Mouse (Mus musculus) stomach, embryonic 15.5 days (tissue): ENCODE data around the gene Tas2r115. TPM values are rescaled to one million over a fixed set of nuclear protein-coding genes. Genes with fewer than 3 reads are reported as not detected.
"Not testable (repeated sequence)": the region's sequence is repeated elsewhere in the genome, so short reads cannot be mapped to it uniquely, and the experiment has no call there.

Experiments used
- ATAC-seq: fragments of 200-750 bp; cut with Nextera tagmentation; 2 replicates; pipeline ENCODE4 v1.8.0; 2017; ENCODE audit warnings: low read depth, moderate number of reproducible peaks, moderate TSS enrichment; ENCODE audit not compliant: insufficient read depth, low FRiP score
- H3K27ac ChIP-seq: fragments of 300-500 bp; sonication (generic); 2 replicates; pipeline ENCODE4 v1.5.1; 2015; ENCODE audit warnings: mild to moderate bottlenecking, inconsistent platforms
- H3K27me3 ChIP-seq: fragments of 300-500 bp; sonication (generic); replicated peaks from 2 replicates; pipeline ENCODE4 v1.6.1; 2015; ENCODE audit warnings: inconsistent platforms
- H3K36me3 ChIP-seq: fragments of 300-500 bp; sonication (generic); 2 replicates; pipeline ENCODE4 v1.6.1; 2015; ENCODE audit warnings: inconsistent platforms
- H3K4me1 ChIP-seq: fragments of 300-500 bp; sonication (generic); 2 replicates; pipeline ENCODE4 v1.6.1; 2015; ENCODE audit warnings: inconsistent platforms
- H3K4me2 ChIP-seq: fragments of 300-500 bp; sonication (generic); 2 replicates; pipeline ENCODE4 v1.6.1; 2015; ENCODE audit warnings: mild to moderate bottlenecking, inconsistent platforms
- H3K4me3 ChIP-seq: fragments of 300-500 bp; sonication (generic); replicated peaks from 2 replicates; pipeline ENCODE4 v1.5.1; 2015; ENCODE audit warnings: inconsistent platforms
- H3K9ac ChIP-seq: fragments of 300-500 bp; sonication (generic); 2 replicates; pipeline ENCODE4 v1.6.1; 2015; ENCODE audit warnings: inconsistent platforms
- H3K9me3 ChIP-seq: fragments of 300-500 bp; sonication (generic); 2 replicates; pipeline ENCODE4 v1.6.1; 2016; ENCODE audit warnings: inconsistent platforms
- WGBS: fragments of 180-500 bp; shearing (Covaris S2); methylation state at CpG from one replicate; pipeline ENCODE4 v1.1.7; 2015; 5-methylcytosine and 5-hydroxymethylcytosine counted together
- polyA plus RNA-seq: library from polyadenylated mRNA; unstranded; fragments of >200 nt; fragmentation: Nextera tagmentation; extraction: Ambion mirVana; gene quantifications from 2 replicates; pipeline ENCODE4 v1.2.1, GENCODE M21; 2015

Tas2r115 gene
- not detected in 2 replicates for polyA plus RNA-seq

DNA sequence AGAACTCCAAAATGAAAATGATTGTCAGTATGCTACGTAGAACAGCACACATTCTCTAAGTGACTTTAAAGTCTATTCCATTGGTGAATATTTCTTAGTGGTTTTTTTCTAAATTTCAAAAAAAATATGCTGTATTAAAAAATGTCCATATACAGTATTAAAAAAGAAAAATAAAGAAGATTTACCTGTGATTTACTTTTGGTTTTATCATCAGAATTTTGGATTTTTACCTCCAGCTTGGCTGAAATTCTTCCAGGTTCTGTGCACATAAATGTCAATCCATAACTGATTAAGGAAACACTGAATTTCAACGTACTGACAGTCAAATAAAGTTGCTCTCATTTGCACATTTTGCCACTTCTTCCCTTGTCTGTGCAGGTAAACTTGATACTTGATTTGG, at the start of gene Tas2r115:
Gene Tas2r115, minus strand, starts transcription at position 101 of the 400 bp plus-strand sequence.
- H3K36me3 ChIP-seq: no peaks in the 10 kb centered on the region
- H3K27ac ChIP-seq: no peak within 1 kb of the TSS
- H3K4me2 ChIP-seq: no peak within 1 kb of the TSS
- H3K9me3 ChIP-seq: no peaks in the 10 kb centered on the region
- no peak for ATAC-seq
- no peak within 1 kb of the TSS for H3K4me3 ChIP-seq
- no peak within 1 kb of the TSS for H3K9ac ChIP-seq
- 66% methylated on average over 2 of the region's 2 CpGs for WGBS
- no peaks in the 10 kb centered on the region for H3K4me1 ChIP-seq
- no peaks in the 10 kb centered on the region for H3K27me3 ChIP-seq

DNA sequence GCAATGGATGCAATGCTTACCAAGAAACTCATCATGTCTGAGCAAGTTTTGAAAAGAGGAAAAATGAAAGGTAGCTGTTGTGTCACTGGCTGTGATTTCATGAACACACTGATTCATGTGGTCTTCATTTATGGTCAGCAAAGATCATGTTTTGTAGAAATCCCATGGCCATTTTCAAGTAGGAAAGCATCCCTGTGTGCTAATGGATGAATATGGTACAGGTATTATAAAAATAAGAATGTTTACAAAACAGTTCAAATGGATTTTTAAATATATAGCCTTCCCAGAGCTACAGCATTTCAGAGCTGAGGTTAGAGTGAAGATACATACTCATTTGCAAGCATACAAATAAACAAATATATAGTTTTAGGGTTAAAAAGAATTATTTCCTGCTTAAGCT, 40.2 kb upstream of the Tas2r115 start, which contains the start of gene Tas2r136:
Gene Tas2r136, minus strand, starts transcription at position 101 of the 400 bp plus-strand sequence.
- Histone ChIP-seq H3K27me3 (no peaks in the 10 kb centered on the region), H3K4me3 (no peak within 1 kb of the TSS)

DNA sequence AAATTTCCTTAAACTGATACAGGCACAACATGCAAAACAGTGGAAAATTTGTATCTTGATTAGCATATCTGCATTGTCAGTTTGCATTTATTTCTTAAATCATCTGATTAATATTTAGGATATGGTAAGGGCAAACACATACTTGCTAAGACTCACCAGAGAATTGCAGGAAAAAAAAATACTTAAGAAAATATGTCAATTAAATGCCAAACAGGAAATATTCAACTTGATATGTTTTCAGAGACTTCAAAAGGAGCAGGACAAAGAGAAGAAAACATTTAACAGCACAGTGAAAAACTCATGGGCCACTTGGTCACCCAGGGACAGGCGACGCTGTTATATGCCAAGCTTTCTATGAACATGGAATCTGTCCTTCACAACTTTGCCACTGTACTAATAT, 24.0 kb upstream of the Tas2r115 start, which contains the start of gene Tas2r102:
Gene Tas2r102, plus strand, starts transcription at position 301 of the 400 bp plus-strand sequence.
- Histone ChIP-seq H3K36me3 (no peaks in the 10 kb centered on the region), H3K27me3 (no peaks in the 10 kb centered on the region), H3K9me3 (no peaks in the 10 kb centered on the region), H3K4me1 (no peaks in the 10 kb centered on the region), H3K4me3 (no peak within 1 kb of the TSS), H3K4me2 (no peak within 1 kb of the TSS), H3K27ac (no peak within 1 kb of the TSS), H3K9ac (no peak within 1 kb of the TSS)
- 88% methylated on average over 2 of the region's 2 CpGs for WGBS
- no peak for ATAC-seq

More for the DNA sequence above, 40.2 kb upstream of the Tas2r115 start, which contains the start of gene Tas2r136:
- H3K4me2 ChIP-seq: no peak within 1 kb of the TSS
- ATAC-seq: no peak
- H3K27ac ChIP-seq: no peak within 1 kb of the TSS
- no peaks in the 10 kb centered on the region for H3K9me3 ChIP-seq
- no peaks in the 10 kb centered on the region for H3K36me3 ChIP-seq
- no peak within 1 kb of the TSS for H3K9ac ChIP-seq
- no peaks in the 10 kb centered on the region for H3K4me1 ChIP-seq

DNA sequence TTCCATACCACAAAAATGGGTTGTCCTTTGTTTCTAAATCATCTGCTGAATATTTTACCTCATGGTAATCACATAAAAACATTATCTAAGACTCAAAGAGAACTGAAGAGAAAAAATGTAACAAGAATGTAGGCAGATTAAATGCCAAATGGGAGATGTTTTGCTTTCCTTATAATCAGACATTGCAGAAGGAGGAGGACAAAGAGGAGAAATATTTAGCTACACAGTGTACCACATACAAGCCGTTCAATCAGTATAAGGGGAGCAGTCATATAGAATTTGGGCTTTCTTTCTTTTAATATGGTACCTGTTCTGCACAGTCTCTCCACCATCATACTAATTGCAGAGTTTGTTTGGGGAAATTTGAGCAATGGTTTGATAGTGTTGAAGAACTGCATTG, 16.6 kb upstream of the Tas2r115 start, which contains the start of gene Tas2r124:
Gene Tas2r124, plus strand, starts transcription at position 301 of the 400 bp plus-strand sequence.
- no peak within 1 kb of the TSS for H3K9ac ChIP-seq
- H3K4me3 ChIP-seq: no peak within 1 kb of the TSS
- H3K36me3 ChIP-seq: no peaks in the 10 kb centered on the region
- no peaks in the 10 kb centered on the region for H3K4me1 ChIP-seq
- no peak for ATAC-seq
- WGBS: 91% methylated on average over 1 of the region's 1 CpGs
- H3K9me3 ChIP-seq: no peaks in the 10 kb centered on the region
- H3K27me3 ChIP-seq: no peaks in the 10 kb centered on the region
- H3K27ac ChIP-seq: no peak within 1 kb of the TSS
- no peak within 1 kb of the TSS for H3K4me2 ChIP-seq

DNA sequence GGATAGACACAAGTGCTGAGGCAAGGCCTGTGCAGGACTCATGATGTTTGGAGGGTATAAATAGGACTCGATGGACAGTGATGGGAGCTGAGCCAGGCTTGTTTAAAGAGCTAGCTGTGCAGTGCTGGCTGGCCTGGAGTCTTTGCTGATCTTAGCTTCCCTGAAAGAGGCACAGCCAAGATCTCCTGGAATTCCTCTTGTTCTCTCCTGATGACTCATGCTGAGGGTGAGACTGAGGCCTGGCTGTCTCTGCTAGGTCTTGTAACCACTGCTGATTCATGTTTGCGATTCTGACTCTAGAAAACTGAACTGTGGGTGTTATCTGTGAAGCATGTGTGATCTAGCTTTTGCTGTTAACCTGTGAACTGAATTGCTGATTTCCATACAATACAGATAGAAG, 12.4 kb upstream of the Tas2r115 start:
- Histone ChIP-seq H3K9ac (no peak overlapping the region), H3K9me3 (no peaks in the 10 kb centered on the region), H3K36me3 (no peaks in the 10 kb centered on the region), H3K4me3 (no peak overlapping the region), H3K4me2 (no peak overlapping the region), H3K4me1 (no peaks in the 10 kb centered on the region), H3K27ac (no peak overlapping the region), H3K27me3 (no peaks in the 10 kb centered on the region)
- 78% methylated on average over 2 of the region's 2 CpGs for WGBS
- ATAC-seq: no peak

DNA sequence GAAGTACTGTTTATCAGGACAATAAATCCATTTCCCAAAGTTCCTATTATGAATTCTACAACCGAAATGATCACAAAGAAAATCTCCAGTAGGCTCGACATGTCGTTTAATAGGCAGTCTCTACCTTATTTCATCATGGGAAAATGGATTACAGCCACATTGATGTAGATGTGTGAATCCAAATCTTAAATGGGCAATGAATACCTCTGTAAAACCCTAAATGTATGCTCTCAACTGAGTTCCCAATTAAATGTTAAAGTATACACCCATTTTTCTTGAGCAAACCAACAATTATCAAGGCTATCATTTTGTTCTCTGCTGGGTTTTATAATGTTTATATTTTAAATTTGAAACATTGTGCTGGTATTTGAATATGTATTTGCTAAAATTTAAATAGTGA, 26.0 kb downstream of the Tas2r115 start, which contains the start of gene Tas2r122:
Gene Tas2r122, minus strand, starts transcription at position 101 of the 400 bp plus-strand sequence.
- WGBS: 73% methylated on average over 3 of the region's 3 CpGs
- H3K9me3 ChIP-seq: no peaks in the 10 kb centered on the region
- H3K4me1 ChIP-seq: no peaks in the 10 kb centered on the region
- no peak within 1 kb of the TSS for H3K4me2 ChIP-seq
- H3K27me3 ChIP-seq: no peaks in the 10 kb centered on the region
- H3K27ac ChIP-seq: no peak within 1 kb of the TSS
- no peak for ATAC-seq
- no peak within 1 kb of the TSS for H3K4me3 ChIP-seq
- H3K36me3 ChIP-seq: no peaks in the 10 kb centered on the region
- no peak within 1 kb of the TSS for H3K9ac ChIP-seq

DNA sequence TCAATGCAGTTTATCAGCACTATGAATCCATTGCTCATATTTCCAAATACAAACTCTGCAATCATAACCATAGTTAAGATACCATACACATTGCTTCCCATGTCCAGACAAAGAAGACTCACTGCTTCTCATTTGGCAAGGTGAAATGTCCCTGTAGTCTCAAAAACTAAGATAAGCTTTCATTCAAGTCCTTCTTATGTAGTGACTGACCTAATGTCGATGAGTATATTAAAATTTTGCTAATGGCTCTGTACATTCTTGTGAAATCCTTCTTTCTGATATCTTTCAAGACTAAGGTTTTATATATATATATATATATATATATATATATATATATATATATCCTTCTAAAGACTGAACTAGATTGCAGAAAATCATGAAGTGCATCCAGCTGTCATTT, 36.9 kb downstream of the Tas2r115 start, which contains the start of gene Tas2r121:
Gene Tas2r121, minus strand, starts transcription at position 101 of the 400 bp plus-strand sequence.
- H3K9me3 ChIP-seq: no peaks in the 10 kb centered on the region

DNA sequence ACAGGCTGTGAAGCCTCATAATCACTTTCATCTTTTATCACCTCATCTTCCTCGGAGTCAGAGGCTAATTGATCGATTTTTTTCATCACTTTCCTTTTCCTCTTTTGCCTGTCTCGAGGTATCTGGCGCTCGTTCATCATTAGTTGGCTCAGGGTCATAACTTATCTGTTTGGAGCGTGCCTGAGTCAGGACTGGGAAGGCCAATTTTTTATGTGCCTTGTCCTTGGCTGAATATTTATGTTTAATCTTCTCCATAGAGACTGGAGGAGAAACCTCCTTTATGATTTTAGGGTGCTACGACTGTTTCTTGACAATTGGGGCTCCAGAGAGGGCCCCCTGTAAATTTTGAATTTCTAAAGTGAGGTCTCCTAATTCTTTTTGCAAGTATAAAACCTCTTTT, 46.2 kb downstream of the Tas2r115 start:
- H3K9me3 ChIP-seq, H3K27me3 ChIP-seq, H3K36me3 ChIP-seq, H3K27ac ChIP-seq, H3K4me3 ChIP-seq, H3K4me1 ChIP-seq, ATAC-seq, H3K9ac ChIP-seq, H3K4me2 ChIP-seq: not testable (repeated sequence)
- 75% methylated on average over 7 of the region's 7 CpGs for WGBS

More for the DNA sequence above, 36.9 kb downstream of the Tas2r115 start, which contains the start of gene Tas2r121:
- no peaks in the 10 kb centered on the region for H3K36me3 ChIP-seq
- H3K4me2 ChIP-seq: no peak within 1 kb of the TSS
- H3K4me1 ChIP-seq: no peaks in the 10 kb centered on the region
- 88% methylated on average over 1 of the region's 1 CpGs for WGBS
- no peak for ATAC-seq
- H3K9ac ChIP-seq: no peak within 1 kb of the TSS
- no peaks in the 10 kb centered on the region for H3K27me3 ChIP-seq
- H3K27ac ChIP-seq: no peak within 1 kb of the TSS
- no peak within 1 kb of the TSS for H3K4me3 ChIP-seq

Other genes with a start within 250 kb of the Tas2r115 start
- gene Prh1, start 168.2 kb downstream of the Tas2r115 start, polyA plus RNA-seq: not detected in 2 replicates
- gene Prp2, start 142.1 kb downstream of the Tas2r115 start, polyA plus RNA-seq: not detected in 2 replicates
- gene A630073D07Rik, start 86.5 kb downstream of the Tas2r115 start, polyA plus RNA-seq: not detected in 2 replicates
- gene Tas2r120, start 81.1 kb downstream of the Tas2r115 start, polyA plus RNA-seq: not detected in 2 replicates
- gene Tas2r121, start 37.0 kb downstream of the Tas2r115 start, polyA plus RNA-seq: not detected in 2 replicates
- not detected in 2 replicates for gene Tas2r122, start 26.1 kb downstream of the Tas2r115 start, polyA plus RNA-seq
- not detected in 2 replicates for gene Tas2r124, start 16.7 kb upstream of the Tas2r115 start, polyA plus RNA-seq
- gene Tas2r102, start 24.1 kb upstream of the Tas2r115 start, polyA plus RNA-seq: not detected in 2 replicates
- not detected in 2 replicates for gene Tas2r136, start 40.1 kb upstream of the Tas2r115 start, polyA plus RNA-seq
- gene Tas2r117, start 64.8 kb upstream of the Tas2r115 start, polyA plus RNA-seq: not detected in 2 replicates
- not detected in 2 replicates for gene Tas2r123, start 109.1 kb upstream of the Tas2r115 start, polyA plus RNA-seq
- not detected in 2 replicates for gene Tas2r116, start 117.4 kb upstream of the Tas2r115 start, polyA plus RNA-seq
- gene Tas2r110, start 130.0 kb upstream of the Tas2r115 start, polyA plus RNA-seq: not detected in 2 replicates
- not detected in 2 replicates for gene Tas2r113, start 155.0 kb upstream of the Tas2r115 start, polyA plus RNA-seq
- not detected in 2 replicates for gene Tas2r125, start 171.6 kb upstream of the Tas2r115 start, polyA plus RNA-seq
- not detected in 2 replicates for gene Tas2r129, start 213.1 kb upstream of the Tas2r115 start, polyA plus RNA-seq
- not detected in 2 replicates for gene Tas2r131, start 219.9 kb upstream of the Tas2r115 start, polyA plus RNA-seq
- gene Tas2r109, start 242.9 kb upstream of the Tas2r115 start, polyA plus RNA-seq: not detected in 2 replicates